Mouse (Mus musculus): ENCODE measurements at regions not wholly inside any gene's neighbourhood (a gene's known extent, or its start where the extent isn't known, plus 50 kb on each side); places are given as distances from the start of the nearest gene placed in this dataset.
"Not testable (repeated sequence)": the region's sequence is repeated elsewhere in the genome, so short reads cannot be mapped to it uniquely, and the experiment has no call there.

DNA sequence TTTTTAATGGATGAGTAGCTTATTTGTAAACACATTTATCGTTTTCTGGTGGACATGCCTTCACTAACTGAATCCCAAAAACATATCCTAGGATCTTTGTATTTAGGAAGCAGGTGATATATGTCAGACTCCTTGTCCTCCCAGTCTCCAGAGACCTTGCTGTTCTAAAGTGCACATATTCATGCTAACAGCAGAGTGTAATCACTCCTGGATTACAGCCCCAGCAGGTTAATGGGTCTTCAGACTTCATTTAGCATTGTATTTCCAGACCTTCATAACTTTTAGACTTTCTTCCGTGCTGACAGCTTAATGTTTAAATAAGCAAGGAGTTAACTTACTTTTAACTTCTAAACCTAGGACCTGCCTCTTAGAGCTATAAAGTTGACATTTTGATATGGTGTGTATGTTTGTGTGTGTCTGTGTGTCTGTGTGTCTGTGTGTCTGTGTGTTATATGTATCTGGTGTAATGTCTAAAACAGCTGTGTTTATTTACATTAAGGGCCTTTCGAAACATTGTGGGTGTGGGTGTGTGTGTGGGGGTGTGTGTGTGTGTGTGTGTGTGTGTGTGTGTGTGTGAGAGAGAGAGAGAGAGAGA lies 398.3 kb downstream of the Gm4340 start:
- DNase-seq (ENCODE audit: low read depth, low spot score): no peak

GRCm38 (mm10) chr10:104595920-104596319 lies 402.1 kb downstream of the Gm4340 start:
- peak; percentile 10 for DNase-seq (ENCODE audit: low read depth, low spot score)

DNA sequence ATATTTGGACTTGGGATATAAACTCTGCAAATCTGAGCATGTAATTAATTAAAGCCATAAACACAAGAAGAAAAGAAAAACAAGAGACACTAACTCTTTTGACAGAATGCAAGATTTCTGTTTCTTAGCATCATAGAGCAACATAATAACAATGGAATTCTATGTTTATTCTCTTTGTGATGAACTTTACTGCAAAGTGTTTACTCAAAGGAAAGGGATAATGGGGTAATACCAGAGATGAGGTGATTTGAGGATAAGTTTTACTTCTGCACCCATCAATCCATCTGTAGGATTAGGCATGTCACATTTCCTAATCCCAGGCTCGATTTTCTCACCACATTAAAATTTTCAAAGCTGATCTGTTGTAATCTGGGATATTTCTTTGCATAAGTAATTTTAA lies 433.8 kb downstream of the Gm4340 start:
- no peak for DNase-seq (ENCODE audit: low read depth, low spot score)

DNA sequence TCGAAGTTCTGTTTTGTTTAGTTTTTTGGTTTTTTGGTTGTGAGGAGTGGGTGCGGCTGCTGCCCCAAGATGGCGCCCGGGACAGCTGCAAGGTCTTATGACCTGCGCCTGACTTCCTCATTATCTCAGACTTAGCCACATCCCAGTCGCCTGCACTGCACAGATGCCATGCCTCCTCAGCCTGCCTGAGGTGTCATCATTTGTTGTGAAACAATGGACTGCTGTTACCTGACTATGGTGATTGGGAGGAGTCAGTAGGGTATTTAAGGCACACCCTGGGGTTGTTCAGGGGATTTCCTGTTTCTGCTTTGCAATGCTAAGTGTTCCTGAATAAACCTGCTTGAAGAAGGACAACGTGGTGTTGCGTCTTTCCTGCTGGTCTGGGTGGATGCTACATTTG lies 457.2 kb downstream of the Gm4340 start:
- no peak for DNase-seq (ENCODE audit: low read depth, low spot score)

- DNase-seq (ENCODE audit: low read depth, low spot score): no peak
Observed at GRCm38 (mm10) chr10:104660298-104660697, 466.5 kb downstream of the Gm4340 start.

DNA sequence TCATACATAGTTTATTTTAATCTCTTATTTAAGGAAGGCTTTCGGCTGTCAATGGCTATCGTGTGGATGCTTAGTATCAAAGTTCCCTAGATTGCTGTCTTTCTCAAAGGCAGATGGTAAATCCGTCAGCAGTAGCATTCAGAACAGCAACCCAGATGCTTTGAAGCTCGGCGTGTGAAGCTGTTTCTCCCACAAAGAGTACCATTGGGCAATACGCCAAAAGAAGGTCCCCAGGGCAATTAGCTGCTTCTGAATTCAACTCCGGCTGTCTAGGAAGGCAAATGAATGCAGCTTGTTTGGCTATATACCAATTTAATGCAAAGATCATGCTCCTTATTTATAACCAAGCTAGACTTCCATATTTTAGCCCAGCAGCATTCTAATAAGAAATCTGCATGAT lies 467.8 kb downstream of the Gm4340 start:
- no peak for DNase-seq (ENCODE audit: low read depth, low spot score)

GRCm38 (mm10) chr10:104668286-104668685 lies 474.4 kb downstream of the Gm4340 start:
- DNase-seq (ENCODE audit: low read depth, low spot score): no peak

DNA sequence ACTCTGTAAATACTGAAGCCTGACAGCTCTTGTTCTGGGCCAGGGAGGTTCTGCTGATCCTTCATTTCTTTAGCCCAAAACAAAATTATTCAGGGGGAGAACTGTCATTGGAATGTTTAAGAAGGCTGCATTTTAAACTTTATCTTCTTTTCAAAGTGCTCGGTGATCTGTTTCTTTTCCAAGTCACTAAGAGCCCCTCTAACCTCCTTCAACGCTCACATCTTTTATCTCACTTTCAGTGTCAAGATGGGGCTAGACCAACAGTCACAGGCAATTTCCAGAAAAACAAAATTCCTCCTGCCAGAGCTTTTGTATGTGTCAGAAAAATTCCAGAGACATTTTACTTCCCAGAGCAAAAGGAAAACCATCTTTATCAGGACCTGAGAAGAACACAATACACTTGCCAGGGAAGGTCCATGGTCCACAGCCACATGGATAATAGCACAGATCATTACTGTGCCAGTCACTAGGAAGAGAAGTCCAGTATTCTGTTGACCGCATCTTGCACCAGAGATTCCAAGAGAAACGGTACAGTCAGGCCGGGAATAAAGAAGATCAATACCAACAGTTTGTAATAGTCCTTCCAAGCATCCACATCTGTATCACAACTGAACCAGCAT lies 491.0 kb downstream of the Gm4340 start:
- no peak for DNase-seq (ENCODE audit: low read depth, low spot score)

- DNase-seq (ENCODE audit: low read depth, low spot score): no peak
Observed at GRCm38 (mm10) chr10:104685857-104686256, 492.0 kb downstream of the Gm4340 start.

DNA sequence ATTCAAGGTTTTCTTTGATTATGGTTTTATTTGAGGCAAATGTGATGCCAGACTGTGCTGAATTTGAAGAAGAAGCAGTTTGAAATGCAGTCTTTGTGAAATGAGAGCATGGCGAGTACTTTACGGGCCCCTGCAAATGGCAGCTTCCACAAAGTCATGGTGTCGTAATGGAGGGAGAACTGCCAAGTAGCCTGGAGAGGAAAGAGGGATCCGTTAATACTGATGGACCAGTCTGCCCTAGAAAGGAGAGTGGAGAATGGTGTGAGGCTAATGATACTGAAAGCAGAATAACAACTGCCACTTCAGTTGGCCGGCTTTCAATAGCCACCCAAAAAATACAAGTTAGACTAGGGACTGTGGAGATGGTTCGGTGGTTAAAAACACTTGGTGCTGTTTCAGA lies 492.8 kb downstream of the Gm4340 start:
- DNase-seq (ENCODE audit: low read depth, low spot score): no peak

DNA sequence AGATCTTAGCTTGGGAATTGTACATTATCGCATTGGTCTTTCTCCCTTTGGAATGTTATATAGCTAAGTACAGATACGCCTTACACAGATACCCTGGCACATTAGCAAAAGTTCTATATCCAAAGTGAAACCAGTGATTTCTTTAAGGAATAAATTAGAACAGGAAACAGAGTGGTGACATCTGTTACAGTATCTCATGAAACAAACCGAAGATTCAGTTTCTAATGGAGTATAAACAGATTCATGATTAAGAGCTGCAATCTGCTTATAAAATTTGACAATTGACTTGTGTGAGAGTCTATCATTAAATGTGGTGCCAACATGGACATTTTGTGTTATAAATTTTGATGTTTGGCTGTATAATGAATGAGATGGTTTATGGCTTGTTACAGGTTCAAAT lies 501.1 kb downstream of the Gm4340 start:
- DNase-seq (ENCODE audit: low read depth, low spot score): no peak

GRCm38 (mm10) chr10:104708926-104709325 lies 515.1 kb downstream of the Gm4340 start:
- DNase-seq (ENCODE audit: low read depth, low spot score): no peak

- DNase-seq (ENCODE audit: low read depth, low spot score): not testable (repeated sequence)
Observed at GRCm38 (mm10) chr10:104713281-104713915, 519.6 kb downstream of the Gm4340 start.
